Mouse (Mus musculus): Measurements from ENCODE around the gene Plpp7.

DNA sequence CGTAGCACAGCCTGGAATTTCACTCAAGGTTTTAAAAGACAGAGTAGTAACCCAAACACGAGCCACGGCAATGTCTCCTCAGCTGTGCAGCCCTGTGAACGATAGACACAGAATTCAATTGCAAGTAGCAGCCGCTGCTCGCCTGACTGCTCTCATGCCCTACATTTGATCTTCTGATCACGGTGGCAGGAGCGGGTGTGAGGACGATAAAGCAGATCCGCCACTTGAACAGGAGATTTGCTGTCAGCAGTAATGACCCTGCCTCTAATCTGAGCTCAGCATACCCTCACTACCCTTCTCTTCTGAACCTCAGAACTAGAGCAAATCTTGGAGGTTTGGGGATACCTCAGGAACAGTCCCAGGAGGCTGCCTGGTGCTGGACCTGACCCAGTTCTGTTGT lies 49.3 kb upstream of the Plpp7 start:
- no peak for TF ChIP-seq MXI1 (IDR thresholded peaks at IDR 0.05; ENCODE audit: low read depth, low read length)
- no peak for TF ChIP-seq EP300 (IDR thresholded peaks at IDR 0.05; ENCODE audit: low read length)
- no peak for TF ChIP-seq CTCF (conservative IDR thresholded peaks at IDR 0.05 in 1 of 2, IDR thresholded peaks at IDR 0.05 in 1 of 2; ENCODE audit: low read depth in 2 of 2, low read length in 2 of 2)
- no peak for TF ChIP-seq ZKSCAN1 (IDR thresholded peaks at IDR 0.05; ENCODE audit: borderline replicate concordance, low read depth, low read length)
- TF ChIP-seq MYC (IDR thresholded peaks at IDR 0.05; ENCODE audit: low read depth, low read length), result no peak
- TF ChIP-seq E2F4 (IDR thresholded peaks at IDR 0.05; ENCODE audit: insufficient replicate concordance, low read depth, low read length), result no peak
- no peak for TF ChIP-seq RAD21 (IDR thresholded peaks at IDR 0.05; ENCODE audit: low read depth, low read length)
- no peak for TF ChIP-seq TBP (conservative IDR thresholded peaks at IDR 0.05; ENCODE audit: low read depth, low read length)
- TF ChIP-seq ELF1 (IDR thresholded peaks at IDR 0.05; ENCODE audit: low read depth, low read length), result no peak
- no peak for TF ChIP-seq POLR2AphosphoS2 (IDR thresholded peaks at IDR 0.05; ENCODE audit: low read depth, low read length)
- no peak for TF ChIP-seq ETS1 (conservative IDR thresholded peaks at IDR 0.05; ENCODE audit: low read depth, low read length)

All from CH12.LX (cell line).